Mouse (Mus musculus) gastrocnemius, postnatal 36 days (tissue): ENCODE data around the gene Cacna1h. TPM values are rescaled to one million over a fixed set of nuclear protein-coding genes. Genes with fewer than 3 reads are reported as not detected.

Source experiments
- DNase-seq, 2 experiments: peaks; one replicate each; pipeline ENCODE4 v3.0.0; 2022
- intact Hi-C: fragments of 180-260 bp; cut with DNase I; formaldehyde crosslinking; loops from one replicate; pipeline ENCODE4 v1.15.1; 2025
- total RNA-seq, 2 experiments: library from RNA; stranded (reverse); gene quantifications; 2 replicates each; pipeline ENCODE4 v1.2.3; 2021

Gene Cacna1h
- total RNA-seq, 2 experiments from 2014 or later, result 0.94 to 1.2 TPM

DNA sequence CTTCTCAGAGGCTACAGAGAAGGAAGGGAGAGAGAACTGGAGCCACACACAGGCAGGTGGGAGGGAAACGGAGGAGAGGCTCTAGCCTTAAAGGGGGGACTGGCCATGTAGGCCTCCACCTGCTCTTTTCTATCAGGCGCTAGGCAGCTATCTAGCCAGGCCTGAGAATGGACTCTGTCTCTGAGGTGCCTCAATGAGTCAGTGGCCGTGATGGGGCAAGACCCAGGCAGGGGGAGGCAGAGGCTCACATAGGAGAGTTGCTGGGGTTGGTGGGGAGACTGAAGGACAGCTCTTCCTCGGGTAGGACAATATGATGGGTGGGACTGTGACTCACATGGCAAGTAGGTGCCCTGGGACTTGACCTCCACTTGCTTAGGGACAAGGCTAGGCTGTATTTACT lies 16.7 kb upstream of the Cacna1h start:
- DNase-seq, result no peak
- intact Hi-C loops, result no loop called here

DNA sequence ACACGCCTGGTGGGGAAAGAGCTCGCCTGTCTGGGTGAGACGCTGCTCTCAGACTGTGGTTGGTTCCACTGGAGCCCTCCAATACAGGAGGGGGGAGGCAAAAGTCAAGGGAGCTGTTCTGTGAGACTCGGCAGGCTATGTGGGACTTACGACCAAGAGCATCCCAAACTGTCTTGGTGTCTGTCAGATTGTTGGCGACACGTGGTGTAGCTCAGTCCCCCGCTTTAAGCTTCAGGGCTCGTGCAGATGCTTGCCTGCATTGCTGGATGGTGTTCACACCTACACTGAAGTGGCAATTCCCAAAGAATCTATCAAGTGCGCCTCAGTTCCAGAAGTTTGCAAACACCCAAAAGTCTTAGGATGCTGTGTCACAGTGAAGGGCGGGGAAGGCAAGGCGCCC lies 14.3 kb upstream of the Cacna1h start:
- no peak for DNase-seq
- intact Hi-C loops, result no loop called here

DNA sequence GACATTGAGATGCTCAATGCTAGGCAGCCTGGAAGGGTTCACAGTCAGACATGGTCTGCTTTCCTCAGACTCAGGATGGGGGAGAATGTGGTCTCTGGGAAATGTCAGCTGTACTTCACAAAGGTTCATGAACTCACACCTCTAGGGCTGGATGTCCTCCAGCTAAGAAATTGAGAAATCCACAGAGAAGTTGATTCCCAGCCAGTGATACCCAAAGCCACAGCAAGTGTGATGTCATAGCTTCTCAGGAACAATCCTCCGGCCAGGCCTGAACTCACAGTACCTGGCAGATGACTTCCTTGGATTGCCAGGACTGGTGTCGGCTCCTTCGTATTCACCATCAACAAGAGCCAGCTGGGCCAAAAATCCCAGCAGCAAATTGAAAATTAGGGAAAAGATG lies 12.3 kb upstream of the Cacna1h start:
- intact Hi-C loops, result no loop called here
- no peak for DNase-seq

DNA sequence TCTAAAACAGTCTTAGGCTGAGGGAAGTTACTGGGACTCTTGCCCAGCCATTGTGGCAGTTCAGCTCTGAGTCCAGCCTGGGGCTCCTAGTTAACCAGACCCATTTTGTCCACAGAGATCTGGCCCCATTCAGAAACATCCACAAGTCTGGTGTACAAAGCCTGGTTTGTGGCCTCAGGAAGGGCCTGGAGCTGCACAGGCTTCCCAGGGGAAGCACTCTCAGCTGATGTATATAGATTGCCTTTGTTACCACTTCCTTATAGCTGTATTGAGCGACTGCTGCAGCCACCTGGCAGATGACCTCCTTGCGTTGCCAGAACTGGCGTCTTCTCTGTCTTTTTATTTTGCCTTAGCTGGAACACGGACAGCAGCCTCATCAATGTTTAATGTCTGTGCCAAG lies 11.5 kb upstream of the Cacna1h start:
- intact Hi-C loops, result no loop called here
- no peak for DNase-seq

DNA sequence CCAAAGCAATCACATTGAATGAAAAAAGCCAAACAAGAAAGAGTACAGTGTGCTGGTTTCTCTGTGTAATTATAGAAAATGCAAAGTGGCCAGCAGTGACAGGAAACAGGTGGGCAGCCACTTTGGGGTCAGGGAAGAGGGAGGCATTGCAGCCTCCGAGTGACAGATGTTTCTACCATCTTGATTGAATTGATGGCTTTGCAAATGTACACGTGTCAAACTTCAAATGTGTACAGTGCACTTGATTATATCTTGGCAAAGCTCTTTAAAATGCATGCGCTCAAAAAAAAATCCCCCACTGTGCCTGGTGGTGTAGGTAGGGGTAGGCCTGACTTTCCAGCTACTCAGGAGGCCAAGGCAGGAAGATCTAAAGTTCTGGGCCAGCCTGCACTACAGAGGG lies 9.3 kb upstream of the Cacna1h start:
- intact Hi-C loops, result no loop called here
- DNase-seq, result no peak

DNA sequence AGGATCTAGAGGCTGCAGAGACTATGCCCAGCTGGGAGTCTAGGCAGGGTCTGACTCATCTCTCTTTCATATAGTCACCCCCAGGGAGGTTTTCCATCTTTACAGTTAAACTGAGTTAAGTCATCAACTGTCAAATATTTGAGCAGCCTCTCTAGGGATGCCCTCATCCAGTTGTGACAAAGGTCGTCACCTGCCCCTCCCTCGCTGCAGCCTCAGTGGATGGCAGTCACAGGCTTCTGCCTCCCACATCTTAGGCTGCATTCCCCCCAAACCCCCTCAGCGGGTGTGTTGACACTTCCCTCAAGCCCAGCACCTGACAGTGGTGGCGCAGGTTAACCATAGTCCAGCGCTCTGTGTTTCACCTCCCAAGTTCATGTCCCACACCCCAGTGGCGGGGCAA lies 7.8 kb upstream of the Cacna1h start:
- intact Hi-C loops, result no loop called here
- no peak for DNase-seq

DNA sequence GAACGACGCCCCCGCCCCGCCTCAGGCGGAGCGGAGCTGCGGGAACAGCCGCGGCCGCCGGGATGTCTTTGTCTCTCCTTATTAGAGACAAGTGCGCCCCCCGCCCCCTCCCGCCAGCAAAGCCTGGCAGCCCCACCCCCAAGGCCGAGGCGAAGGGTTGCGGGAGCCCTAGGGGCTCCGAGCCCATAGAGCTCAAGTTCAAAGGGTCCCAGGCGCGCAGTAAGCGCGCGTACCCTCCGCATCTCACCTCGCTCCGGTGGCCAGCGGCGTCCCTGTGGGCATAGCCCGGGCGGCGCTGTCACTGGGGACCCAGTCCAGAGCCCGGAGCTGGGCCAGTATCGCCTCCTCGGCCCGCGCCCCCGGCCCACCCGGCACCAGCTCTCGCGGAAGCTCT lies 363 bp downstream of the Cacna1h start:
- DNase-seq, result no peak
- intact Hi-C loops, result no loop called here

DNA sequence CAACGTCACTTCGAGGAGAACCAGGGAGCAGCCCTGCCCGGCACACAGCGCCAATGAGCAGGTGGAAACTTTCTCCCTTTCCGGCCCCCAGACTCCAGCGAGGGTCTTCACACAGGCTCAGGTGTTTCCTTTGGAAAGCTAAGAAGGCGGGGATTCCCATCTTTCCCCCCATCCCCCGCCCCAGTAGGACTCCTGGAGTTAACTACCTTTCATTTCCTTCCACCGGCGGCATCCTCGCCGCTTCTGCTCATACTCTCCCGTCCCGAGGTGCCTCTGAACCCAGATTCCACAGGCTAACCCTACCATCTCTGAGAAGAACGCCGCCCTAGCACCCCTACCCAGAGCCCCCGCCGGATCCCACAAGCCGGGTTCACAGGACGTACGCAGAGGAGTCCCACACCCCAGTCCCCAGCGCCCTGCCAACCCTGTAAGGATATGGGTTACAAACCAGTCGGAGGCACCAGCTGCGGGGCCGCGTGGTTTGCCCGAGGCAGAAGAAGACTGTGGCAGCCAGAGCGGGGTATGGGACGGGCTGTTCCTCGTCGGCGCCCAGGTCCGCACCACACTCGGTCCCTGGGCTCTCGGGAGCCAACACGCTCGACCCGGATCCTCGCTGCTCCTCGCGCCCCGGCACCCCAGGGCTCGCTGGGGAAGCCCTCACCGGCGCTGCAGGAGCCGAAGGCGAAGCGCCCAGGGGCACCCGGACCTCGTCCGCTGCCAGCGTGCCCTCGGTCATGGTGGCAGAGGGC lies 976 bp downstream of the Cacna1h start:
- intact Hi-C loops, result no loop called here
- DNase-seq, result peak in 1 of 2 experiments; percentile 20

DNA sequence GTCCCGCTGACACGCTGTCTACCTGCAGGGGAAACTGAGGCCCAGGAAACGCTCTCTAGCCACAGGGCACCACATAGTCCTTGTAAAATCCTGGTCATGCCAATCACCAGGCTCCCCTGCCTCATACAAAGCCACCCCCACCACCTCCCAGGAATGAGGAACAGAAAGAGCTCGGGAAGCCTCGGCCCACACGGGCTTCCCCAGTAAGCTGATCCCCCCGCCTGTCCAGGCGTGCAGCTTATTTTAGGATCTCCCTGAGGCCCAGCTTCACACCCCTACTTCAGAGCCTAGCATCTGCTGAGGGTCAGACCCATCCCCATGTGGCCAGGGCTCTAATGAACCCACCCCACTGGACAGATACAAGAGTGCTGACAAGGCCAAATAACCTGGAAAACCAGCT lies 3.0 kb downstream of the Cacna1h start:
- intact Hi-C loops, result no loop called here

DNA sequence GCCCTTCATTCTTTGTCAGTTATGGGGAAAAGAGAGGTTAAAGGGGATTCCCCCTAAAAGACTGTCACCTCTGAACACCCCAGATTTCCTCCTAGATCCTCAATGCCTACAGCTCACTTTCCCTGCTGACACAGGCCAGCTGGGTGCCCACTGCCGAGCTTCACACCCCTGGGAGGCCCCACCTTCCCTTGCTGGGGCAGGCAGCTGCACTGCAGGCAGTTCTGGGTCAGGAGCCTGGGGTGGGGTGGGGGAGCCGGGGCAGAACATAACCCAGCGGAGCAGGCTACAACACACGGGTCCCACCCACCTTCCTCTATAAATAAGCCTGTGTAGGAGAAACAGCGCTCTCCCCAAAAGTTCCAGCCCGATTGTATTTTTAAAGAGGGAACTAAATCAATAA lies 3.7 kb downstream of the Cacna1h start:
- intact Hi-C loops, result no loop called here
- no peak for DNase-seq

More for the DNA sequence above, 3.0 kb downstream of the Cacna1h start:
- no peak for DNase-seq

DNA sequence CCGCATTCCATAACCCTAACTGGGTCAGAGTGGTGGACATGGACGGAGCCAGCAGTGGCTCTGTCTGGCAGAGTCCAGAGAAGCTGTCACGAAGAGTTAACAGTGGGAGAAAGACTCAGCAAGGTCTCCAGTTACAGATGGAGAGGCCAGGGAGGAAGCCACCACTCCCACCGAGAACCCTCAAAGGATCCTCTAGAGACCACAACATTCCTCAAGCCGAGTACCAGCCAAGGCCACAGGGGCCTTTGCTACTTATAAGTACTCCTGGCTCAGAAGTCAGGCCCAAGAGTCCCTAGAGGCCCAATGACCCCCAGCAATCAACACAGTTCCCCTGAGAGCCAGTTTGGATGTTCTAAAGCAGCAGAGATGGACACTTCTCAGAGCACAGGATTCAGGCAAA lies 4.3 kb downstream of the Cacna1h start:
- intact Hi-C loops, result no loop called here
- no peak for DNase-seq

DNA sequence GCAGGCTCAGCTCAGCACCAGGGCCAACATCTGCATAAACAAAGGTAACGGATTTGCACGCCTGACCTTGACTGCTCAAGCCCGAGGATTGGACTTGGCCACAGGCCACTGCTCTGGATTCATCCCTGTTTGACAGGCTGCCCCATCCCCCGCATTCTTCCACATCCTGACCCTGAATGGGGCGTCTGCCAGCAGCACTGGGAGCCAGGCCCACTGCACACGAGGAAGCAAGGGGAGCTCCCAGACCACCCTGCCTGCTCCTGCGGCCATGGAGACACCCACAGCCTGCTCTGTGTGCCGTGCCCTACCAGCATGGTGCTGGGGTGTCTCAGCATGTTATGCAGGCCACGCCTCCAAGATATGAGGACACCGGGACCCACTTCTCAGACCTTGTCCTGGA lies 6.1 kb downstream of the Cacna1h start:
- DNase-seq, result no peak
- intact Hi-C loops, result no loop called here

DNA sequence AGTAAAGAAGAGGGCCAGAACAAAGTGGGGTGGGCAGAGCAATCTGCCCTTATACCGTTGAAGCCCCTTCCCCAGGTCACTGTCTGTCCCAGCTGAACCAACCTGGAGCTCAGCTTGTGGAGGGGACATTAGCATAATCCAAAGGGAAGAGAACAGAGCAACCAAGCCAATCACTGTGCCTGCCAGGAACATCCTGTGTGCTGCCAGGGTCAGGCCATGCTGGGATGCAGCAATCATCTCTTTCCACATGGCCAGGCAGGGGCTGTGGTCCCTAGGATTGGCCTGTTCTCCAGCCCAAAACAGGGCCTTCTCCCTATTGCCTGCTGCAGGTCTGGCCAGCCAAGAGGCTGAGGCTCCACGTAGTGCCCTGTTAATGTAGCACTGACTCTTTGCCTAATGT lies 7.6 kb downstream of the Cacna1h start:
- intact Hi-C loops, result no loop called here
- no peak for DNase-seq

DNA sequence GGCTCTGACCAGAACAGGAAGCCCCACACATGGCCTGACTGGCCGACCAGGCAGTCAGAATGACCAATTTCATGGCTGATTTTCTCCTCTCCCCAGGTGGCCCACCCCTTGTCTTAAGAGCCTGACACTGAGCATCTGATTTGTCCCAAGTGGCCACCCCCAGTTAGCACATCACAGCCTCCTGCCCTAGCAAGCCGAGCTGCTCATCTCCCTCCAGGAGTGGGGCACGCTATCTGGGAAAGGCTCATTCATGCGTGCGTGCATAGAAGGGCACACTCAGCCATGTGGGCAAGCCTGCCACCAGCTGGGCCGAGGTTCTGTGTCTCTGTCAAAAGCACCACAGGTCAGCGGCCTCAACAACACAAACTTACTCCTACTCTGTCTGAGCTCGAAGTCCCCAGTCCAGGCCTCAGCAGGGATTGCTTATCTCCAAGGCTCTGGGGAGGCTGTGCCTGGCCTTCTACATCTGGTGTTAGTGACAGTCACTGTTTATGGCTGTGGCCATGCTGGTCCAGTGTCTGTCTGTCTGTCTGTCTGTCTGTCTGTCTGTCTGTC lies 9.0 kb downstream of the Cacna1h start:
- intact Hi-C loops, result no loop called here
- DNase-seq, result no peak

DNA sequence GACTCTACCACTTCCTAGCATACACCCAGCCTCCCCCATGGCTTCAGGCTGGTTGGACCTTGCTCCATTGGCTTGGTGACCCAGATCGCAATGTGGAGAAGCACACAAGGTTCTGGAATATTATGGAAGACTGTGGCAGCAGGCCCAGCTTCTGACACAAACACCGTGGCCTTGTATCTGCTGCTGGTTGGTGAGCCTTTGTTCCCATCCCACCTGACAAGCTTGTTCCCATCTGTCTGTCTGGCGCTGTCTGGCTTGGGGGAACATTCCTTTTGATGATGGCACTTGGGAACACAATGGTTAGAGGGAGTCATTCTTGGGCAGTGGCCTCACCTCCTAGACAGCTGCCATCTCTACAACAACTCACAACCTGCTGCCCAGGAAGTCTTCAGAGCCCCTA lies 12.6 kb downstream of the Cacna1h start:
- intact Hi-C loops, result no loop called here

DNA sequence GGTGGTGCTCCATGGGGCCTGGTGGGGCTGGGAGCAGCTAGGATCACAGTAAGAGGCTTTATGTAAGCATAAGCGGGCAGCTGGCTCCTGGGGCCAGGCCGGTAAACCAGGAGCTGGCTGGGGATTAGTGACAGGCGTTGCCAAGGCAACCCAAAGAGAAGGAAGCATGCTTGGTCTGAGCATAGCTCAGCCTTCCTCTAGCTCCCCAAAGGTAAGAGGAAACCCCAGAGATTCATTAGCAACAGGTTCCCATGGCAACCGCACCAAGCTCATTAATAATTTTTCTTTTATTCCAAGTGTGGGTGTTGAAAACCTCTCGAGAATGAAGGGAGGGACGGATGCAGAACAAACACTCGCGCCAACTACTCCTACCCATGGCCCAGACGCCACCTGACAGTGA lies 14.7 kb downstream of the Cacna1h start:
- intact Hi-C loops, result no loop called here
- DNase-seq, result no peak

More for the DNA sequence above, 12.6 kb downstream of the Cacna1h start:
- DNase-seq, result no peak

DNA sequence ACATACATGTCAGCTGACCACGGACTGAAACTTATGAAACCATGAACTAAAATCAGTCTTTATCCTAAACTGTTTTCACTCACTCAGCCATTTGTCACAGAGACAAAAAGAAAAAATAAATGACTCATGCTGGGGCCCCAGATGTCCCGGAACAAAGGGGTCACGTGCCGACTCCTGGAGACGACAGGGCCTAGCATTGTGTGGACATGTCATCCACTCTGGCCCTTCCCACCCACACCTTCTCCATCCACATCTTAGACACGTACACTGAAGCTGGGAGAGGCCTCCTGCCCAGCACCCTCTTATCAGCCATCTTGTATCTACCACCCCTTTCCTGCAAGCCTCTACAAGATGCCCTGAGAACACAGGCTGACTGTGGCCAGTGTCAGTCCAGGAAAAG lies 15.6 kb downstream of the Cacna1h start:
- DNase-seq, result no peak
- intact Hi-C loops, result no loop called here

DNA sequence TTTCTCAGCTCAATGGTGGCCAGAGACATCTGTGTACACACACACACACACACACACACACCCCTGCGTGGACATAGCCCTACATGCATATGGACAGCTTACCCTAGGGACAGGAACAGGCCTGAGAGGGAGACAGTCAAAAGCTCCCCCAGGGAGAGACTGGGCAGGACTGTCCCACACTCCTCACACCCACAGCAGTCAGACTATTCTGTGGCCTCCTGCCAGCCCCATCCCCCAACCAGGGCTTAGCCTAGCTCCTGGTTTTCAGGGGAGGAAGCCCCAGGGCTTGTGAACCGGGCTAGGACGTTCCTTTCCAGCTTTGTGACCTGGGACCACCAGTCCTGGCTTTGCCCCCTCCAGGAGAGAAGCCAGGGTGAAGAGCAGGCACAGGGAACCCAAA lies 17.4 kb downstream of the Cacna1h start:
- no peak for DNase-seq
- intact Hi-C loops, result no loop called here

DNA sequence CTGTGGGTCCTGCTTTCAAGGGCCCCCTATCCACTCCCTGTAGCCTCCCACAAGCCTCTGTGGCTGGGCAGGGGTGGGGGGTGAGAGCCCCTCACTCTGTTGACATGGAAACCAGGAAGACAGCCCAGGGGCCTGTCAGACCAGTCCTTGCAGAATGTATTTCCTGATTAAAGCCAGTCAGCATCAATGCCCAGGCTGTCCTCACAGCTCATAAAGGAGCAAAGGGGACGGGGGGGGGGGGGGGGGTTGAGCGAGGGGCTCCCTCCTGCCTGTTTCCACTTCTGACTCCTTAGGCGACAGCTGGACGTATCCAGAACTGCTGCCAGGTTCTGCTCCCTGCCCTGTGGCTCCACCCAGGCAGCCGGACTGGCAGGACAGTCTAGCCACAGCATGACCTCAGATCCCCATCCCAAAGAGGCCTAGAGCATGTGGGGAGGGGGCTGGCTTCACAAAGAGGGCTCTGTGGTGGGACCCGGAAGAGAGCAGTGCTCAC lies 18.1 kb downstream of the Cacna1h start:
- DNase-seq, result no peak
- intact Hi-C loops, result no loop called here

DNA sequence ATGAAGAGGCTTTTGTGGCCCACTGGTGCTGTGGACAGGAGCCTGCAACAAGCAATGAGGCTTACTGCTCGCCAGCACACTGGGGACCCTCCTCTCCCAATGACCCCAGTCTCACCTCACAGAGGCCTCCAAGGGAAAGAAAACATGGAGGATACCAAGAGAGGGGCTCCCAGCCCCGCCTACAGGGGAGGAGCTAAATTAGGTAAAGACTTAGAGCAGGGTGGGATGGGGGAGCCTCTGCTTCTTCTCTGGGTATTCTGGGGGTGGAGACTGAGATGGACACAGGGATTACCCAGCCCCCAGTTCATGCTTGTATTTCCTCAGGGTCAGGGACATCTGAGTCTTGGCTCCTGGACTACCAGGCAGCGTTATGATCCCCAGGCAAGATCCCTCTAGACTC lies 18.7 kb downstream of the Cacna1h start:
- intact Hi-C loops, result no loop called here

DNA sequence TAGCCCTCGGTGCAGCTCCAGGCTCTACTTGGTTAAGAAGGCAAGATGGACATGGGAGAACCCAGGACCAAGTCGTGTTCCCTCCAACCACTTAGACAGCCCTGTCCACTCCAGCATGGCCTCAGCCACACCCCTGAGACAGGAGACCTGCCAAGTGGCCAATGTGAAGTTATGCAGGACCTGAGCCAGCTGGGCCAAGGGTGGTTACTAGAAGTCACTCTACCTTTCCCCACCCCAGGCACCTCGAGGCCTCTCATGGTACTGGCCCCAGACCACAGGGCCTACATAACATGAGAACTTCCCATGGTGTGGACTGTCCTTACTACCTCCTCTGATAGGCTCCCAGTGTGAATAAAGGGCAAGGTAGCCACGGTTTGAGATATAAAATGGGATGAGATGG lies 19.4 kb downstream of the Cacna1h start:
- DNase-seq, result no peak
- intact Hi-C loops, result no loop called here

More for the DNA sequence above, 18.7 kb downstream of the Cacna1h start:
- no peak for DNase-seq

DNA sequence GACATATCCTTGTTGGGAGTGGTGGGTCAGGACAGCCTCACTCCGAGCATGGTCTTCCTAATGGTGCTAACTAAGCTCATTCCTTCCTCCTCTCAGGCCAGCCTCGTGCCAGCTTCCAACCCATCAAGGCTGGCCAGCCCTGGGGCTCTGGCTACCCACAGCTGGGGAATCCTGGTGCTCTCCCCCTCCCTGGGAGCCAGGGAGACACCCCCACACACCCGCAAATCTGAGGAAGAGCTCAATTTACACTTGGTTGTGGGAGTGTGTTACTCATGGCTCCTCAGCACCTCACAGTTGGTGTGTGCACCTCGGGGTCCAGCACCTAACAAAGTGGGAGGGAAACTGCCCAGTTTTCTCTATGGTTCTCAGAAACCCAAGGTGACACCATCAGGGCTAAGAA lies 22.3 kb downstream of the Cacna1h start:
- intact Hi-C loops, result no loop called here

DNA sequence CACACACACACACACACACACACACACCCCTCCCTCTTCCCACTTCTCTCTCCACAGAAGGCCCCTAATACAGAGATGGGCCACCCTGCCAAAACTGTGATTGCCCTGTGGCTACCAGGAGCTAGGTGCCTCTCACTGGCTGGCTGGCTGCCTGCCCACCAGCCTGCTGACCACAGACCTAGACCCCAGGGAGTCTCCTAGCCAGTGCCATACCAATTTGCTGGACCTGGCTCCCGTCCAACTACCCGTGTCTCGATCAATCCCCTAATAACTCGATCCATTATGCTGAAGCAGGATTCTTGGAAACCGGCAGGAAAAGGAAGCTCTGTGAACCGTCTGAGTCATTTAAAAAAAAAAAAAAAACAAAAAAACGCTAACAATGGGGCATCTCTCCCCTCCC lies 22.8 kb downstream of the Cacna1h start:
- DNase-seq, result no peak
- intact Hi-C loops, result no loop called here

More for the DNA sequence above, 22.3 kb downstream of the Cacna1h start:
- no peak for DNase-seq
